Mouse (Mus musculus): ENCODE measurements around the gene Capn11. TPM values are rescaled to one million over a fixed set of nuclear protein-coding genes. Genes with fewer than 3 reads are reported as not detected.

Capn11 gene
- total and polyA plus RNA-seq, 2 experiments from 2014 or later, result 0.76 TPM; not detected in 1

DNA sequence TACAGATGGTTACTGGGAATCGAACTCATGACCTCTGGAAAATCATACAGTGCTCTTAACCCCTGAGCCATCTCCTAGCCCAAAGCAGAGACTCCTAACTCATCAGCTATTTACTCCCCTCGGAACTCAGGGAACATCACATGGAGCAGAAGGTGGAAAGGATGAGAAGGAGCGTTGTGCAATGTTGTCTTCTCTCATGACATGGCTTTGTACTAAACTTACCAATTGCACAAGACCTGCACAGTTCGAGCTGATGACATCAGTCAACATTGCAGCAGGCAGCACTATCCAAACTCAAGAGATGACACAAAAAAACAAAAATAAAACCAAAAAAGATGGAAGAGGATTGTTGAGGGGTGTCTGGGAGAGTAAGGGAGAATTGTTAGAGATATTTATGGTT lies 50.7 kb downstream of the Capn11 start:
- TF ChIP-seq CTCF (IDR thresholded peaks at IDR 0.05; ENCODE audit: low read depth) (no peak), EP300 (IDR thresholded peaks at IDR 0.05; ENCODE audit: low read depth) (no peak)
- no peak overlapping the region for H3K4me2 ChIP-seq (ENCODE audit: low read depth, low read length)
- 86% methylated on average over 4 of the region's 4 CpGs for WGBS
- H3K36me3 ChIP-seq (replicated peaks; ENCODE audit: control insufficient read depth, insufficient read depth, low read length), result no peaks in the 10 kb centered on the region
- H3K9ac ChIP-seq (replicated peaks; ENCODE audit: low read depth, low read length), result no peak overlapping the region
- peaks cover 10% of the 10 kb centered on the region for H3K4me1 ChIP-seq (ENCODE audit: control insufficient read depth, insufficient read depth)
- DNase-seq (ENCODE audit: low spot score) (no peak), ATAC-seq (ENCODE audit: insufficient read depth, low read depth) (no peak)
- no peak overlapping the region for H3K4me3 ChIP-seq (ENCODE audit: low read depth, low read length)
- H3K9me3 ChIP-seq (replicated peaks; ENCODE audit: control insufficient read depth, low read length), result no peaks in the 10 kb centered on the region
- H3K27me3 ChIP-seq (ENCODE audit: control insufficient read depth, insufficient read depth, low read length), result no peaks in the 10 kb centered on the region
- H3K27ac ChIP-seq (ENCODE audit: low read depth), result no peak overlapping the region

DNA sequence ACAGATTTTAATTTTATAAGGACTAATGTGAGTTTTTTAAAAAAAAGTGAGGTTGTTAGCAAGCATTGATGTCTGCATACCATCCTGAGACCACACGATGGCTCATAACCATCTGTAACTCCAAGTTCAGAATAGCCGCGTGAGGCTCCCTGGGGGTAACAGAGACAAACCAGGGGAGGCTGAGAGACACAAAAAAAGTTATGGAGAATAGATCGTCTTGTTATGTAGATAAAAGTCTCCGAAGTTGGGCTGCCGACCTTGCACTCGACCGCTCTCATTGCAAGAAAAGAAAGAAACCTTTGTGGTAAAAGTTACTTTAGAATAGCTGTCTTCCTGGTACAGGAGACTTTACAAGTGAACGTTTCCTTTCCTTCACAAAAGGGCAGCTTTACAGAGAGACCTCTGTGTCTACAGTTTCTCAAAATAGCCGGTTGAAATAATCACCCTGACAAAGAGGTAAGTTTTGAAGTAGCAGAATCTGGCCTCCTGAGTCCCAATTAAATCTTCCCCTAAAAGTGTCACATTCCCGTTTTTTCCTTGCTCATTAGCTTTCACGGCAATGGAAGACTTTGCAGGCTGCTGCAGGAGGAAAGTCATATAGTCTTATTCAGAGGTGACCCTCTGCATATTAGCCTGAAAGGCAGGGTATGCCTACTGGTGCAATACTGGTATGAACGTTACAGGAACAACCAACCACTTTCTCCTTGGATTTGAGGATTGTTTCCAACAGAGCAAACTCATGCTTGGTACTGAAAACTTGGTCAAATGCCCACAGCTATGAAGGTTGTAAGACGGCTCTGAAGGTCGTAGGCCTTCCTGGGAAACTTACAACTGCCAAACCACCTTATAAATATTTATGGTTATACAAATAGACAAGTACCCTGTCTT lies 51.9 kb downstream of the Capn11 start:
- Histone ChIP-seq H3K4me3 (ENCODE audit: low read depth, low read length) (no peak overlapping the region), H3K4me2 (ENCODE audit: low read depth, low read length) (no peak overlapping the region), H3K4me1 (ENCODE audit: control insufficient read depth, insufficient read depth) (peaks cover 10% of the 10 kb centered on the region), H3K36me3 (replicated peaks; ENCODE audit: control insufficient read depth, insufficient read depth, low read length) (no peaks in the 10 kb centered on the region), H3K27ac (ENCODE audit: low read depth) (no peak overlapping the region), H3K9ac (replicated peaks; ENCODE audit: low read depth, low read length) (no peak overlapping the region), H3K27me3 (ENCODE audit: control insufficient read depth, insufficient read depth, low read length) (no peaks in the 10 kb centered on the region), H3K9me3 (replicated peaks; ENCODE audit: control insufficient read depth, low read length) (no peaks in the 10 kb centered on the region)
- no peak for TF ChIP-seq EP300 (IDR thresholded peaks at IDR 0.05; ENCODE audit: low read depth)
- no peak for TF ChIP-seq CTCF (IDR thresholded peaks at IDR 0.05; ENCODE audit: low read depth)
- ATAC-seq (ENCODE audit: insufficient read depth, low read depth) (no peak), DNase-seq (ENCODE audit: low spot score) (no peak)
- WGBS, result 76% methylated on average over 15 of the region's 15 CpGs

GRCm38 (mm10) chr17:45602984-45603383 lies 56.1 kb downstream of the Capn11 start:
- Histone ChIP-seq H3K9ac (replicated peaks; ENCODE audit: low read depth, low read length) (no peak overlapping the region), H3K9me3 (replicated peaks; ENCODE audit: control insufficient read depth, low read length) (no peaks in the 10 kb centered on the region)

GRCm38 (mm10) chr17:45601877-45602304 lies 57.2 kb downstream of the Capn11 start, which contains the start of gene Mymx:
Mymx (minus strand) TSS chr17:45602102.
- Histone ChIP-seq H3K4me2 (ENCODE audit: low read depth, low read length) (no peak within 1 kb of the TSS), H3K9me3 (replicated peaks; ENCODE audit: control insufficient read depth, low read length) (no peaks in the 10 kb centered on the region), H3K36me3 (replicated peaks; ENCODE audit: control insufficient read depth, insufficient read depth, low read length) (no peaks in the 10 kb centered on the region), H3K27me3 (ENCODE audit: control insufficient read depth, insufficient read depth, low read length) (no peaks in the 10 kb centered on the region), H3K4me1 (ENCODE audit: control insufficient read depth, insufficient read depth) (peaks cover 4% of the 10 kb centered on the region; the same call in 1 of the 2 replicates), H3K9ac (replicated peaks; ENCODE audit: low read depth, low read length) (no peak within 1 kb of the TSS), H3K4me3 (ENCODE audit: low read depth, low read length) (no peak within 1 kb of the TSS), H3K27ac (ENCODE audit: low read depth) (no peak within 1 kb of the TSS)
- WGBS, result 61% methylated on average over 6 of the region's 6 CpGs
- TF ChIP-seq CTCF (IDR thresholded peaks at IDR 0.05; ENCODE audit: low read depth), result no peak
- TF ChIP-seq EP300 (IDR thresholded peaks at IDR 0.05; ENCODE audit: low read depth), result no peak
- DNase-seq (ENCODE audit: low spot score), result no peak
- ATAC-seq (ENCODE audit: insufficient read depth, low read depth), result no peak

More at GRCm38 (mm10) chr17:45602984-45603383, 56.1 kb downstream of the Capn11 start:
- H3K27me3 ChIP-seq (ENCODE audit: control insufficient read depth, insufficient read depth, low read length), result no peaks in the 10 kb centered on the region
- H3K36me3 ChIP-seq (replicated peaks; ENCODE audit: control insufficient read depth, insufficient read depth, low read length), result no peaks in the 10 kb centered on the region
- DNase-seq (ENCODE audit: low spot score) (no peak), ATAC-seq (ENCODE audit: insufficient read depth, low read depth) (no peak)
- H3K4me1 ChIP-seq (ENCODE audit: control insufficient read depth, insufficient read depth), result peaks cover 3% of the 10 kb centered on the region; the same call in 1 of the 2 replicates
- H3K4me3 ChIP-seq (ENCODE audit: low read depth, low read length), result no peak overlapping the region
- 80% methylated on average over 3 of the region's 3 CpGs for WGBS
- no peak overlapping the region for H3K4me2 ChIP-seq (ENCODE audit: low read depth, low read length)
- no peak overlapping the region for H3K27ac ChIP-seq (ENCODE audit: low read depth)
- no peak for TF ChIP-seq CTCF (IDR thresholded peaks at IDR 0.05; ENCODE audit: low read depth)
- no peak for TF ChIP-seq EP300 (IDR thresholded peaks at IDR 0.05; ENCODE audit: low read depth)

DNA sequence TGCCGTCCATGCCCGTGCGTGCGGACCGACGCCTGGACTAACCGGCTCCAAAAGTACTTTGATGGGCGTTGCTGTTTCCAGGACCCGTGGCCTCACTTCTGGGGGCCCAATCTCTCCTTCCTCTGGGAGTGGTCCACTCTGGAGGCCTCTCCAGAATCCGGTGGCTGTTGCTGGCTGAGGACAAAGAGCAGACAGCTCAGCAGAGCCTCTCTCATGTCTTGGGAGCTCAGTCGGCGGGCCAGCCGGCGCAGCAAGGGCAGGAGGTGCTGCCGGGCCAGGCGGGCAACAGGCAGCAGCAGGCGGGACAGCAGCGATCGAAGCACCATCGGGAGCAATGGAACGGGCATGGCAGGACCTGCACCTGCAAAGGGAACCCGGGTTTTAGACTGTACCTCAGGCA lies 57.8 kb downstream of the Capn11 start:
- TF ChIP-seq EP300 (IDR thresholded peaks at IDR 0.05; ENCODE audit: low read depth) (no peak), CTCF (IDR thresholded peaks at IDR 0.05; ENCODE audit: low read depth) (no peak)
- 24% methylated on average over 22 of the region's 22 CpGs for WGBS
- no peaks in the 10 kb centered on the region for H3K9me3 ChIP-seq (replicated peaks; ENCODE audit: control insufficient read depth, low read length)
- H3K27me3 ChIP-seq (ENCODE audit: control insufficient read depth, insufficient read depth, low read length), result no peaks in the 10 kb centered on the region
- H3K36me3 ChIP-seq (replicated peaks; ENCODE audit: control insufficient read depth, insufficient read depth, low read length), result no peaks in the 10 kb centered on the region
- no peak for ATAC-seq (ENCODE audit: insufficient read depth, low read depth)
- H3K4me1 ChIP-seq (ENCODE audit: control insufficient read depth, insufficient read depth), result peaks cover 10% of the 10 kb centered on the region; the same call in 1 of the 2 replicates
- no peak overlapping the region for H3K27ac ChIP-seq (ENCODE audit: low read depth)
- H3K9ac ChIP-seq (replicated peaks; ENCODE audit: low read depth, low read length), result no peak overlapping the region
- no peak overlapping the region for H3K4me2 ChIP-seq (ENCODE audit: low read depth, low read length)
- DNase-seq (ENCODE audit: low spot score), result no peak
- no peak overlapping the region for H3K4me3 ChIP-seq (ENCODE audit: low read depth, low read length)
